Comparison of ENCODE assay signal across 14 mouse cellular contexts in genomic region chr5:53937187-53937586, GRCm38 (mm10).
DNase-seq lines count a peak whose midpoint lies in the region; ATAC-seq and TF ChIP-seq lines count a peak whose summit lies in the region.
"Had no signal": no experiment of that assay in that cellular context is flagged by ENCODE, and none has a peak within 500 bp of the region (broad histone marks: within the 10 kb centered on the region; RNA-seq: fewer than 3 reads in every experiment).

No protein-coding gene starts in this region.

- peaks cover 2% of the 10 kb centered on the region for H3K36me3 ChIP-seq in heart, adult 2 months (ENCODE audit: control insufficient read depth, insufficient read depth, low read length)
- no peaks in the 10 kb centered on the region for H3K36me3 ChIP-seq in heart, embryonic 10.5 days
- no peaks in the 10 kb centered on the region for H3K36me3 ChIP-seq in liver, embryonic 16.5 days (ENCODE audit: control insufficient read depth, insufficient read depth)
- no peaks in the 10 kb centered on the region for H3K36me3 ChIP-seq in myocyte (ENCODE audit: control insufficient read depth, insufficient read depth)
- no peaks in the 10 kb centered on the region for H3K36me3 ChIP-seq in intestine, embryonic 16.5 days (ENCODE audit: control insufficient read depth, insufficient read depth, low read length)
- H3K36me3 ChIP-seq: embryonic facial prominence, embryonic 12.5 days; heart, embryonic 15.5 days had no signal

- H3K4me1 ChIP-seq in heart, adult 2 months (ENCODE audit: control insufficient read depth, insufficient read depth, low read length) = peaks cover 13% of the 10 kb centered on the region
- H3K4me1 ChIP-seq in heart, embryonic 10.5 days = peaks cover 7% of the 10 kb centered on the region; the same call in 1 of the 2 replicates
- H3K4me1 ChIP-seq in liver, embryonic 16.5 days (ENCODE audit: control insufficient read depth, low read depth, low read length) = 0 out of 2 replicates have a peak, but pooled peaks cover 2% of the 10 kb centered on the region
- no peaks in the 10 kb centered on the region; the same call in 1 of the 2 replicates for H3K4me1 ChIP-seq in intestine, embryonic 16.5 days (ENCODE audit: control insufficient read depth, insufficient read depth, low read length)
- H3K4me1 ChIP-seq: embryonic facial prominence, embryonic 12.5 days had no signal

- no peak for TF ChIP-seq POLR2A in heart, adult 2 months (IDR thresholded peaks at IDR 0.05; ENCODE audit: insufficient read depth, low read depth, low read length)
- no peak for TF ChIP-seq POLR2A in myocyte (IDR thresholded peaks at IDR 0.05; ENCODE audit: insufficient read length, low read depth)

- H3K4me2 ChIP-seq in liver, embryonic 16.5 days (ENCODE audit: low read depth, low read length) = no peak overlapping the region
- H3K4me2 ChIP-seq in myocyte (ENCODE audit: low read depth) = peak overlapping the region; percentile 13
- H3K4me2 ChIP-seq in intestine, embryonic 16.5 days (ENCODE audit: low read depth, low read length) = no peak overlapping the region
- H3K4me2 ChIP-seq: embryonic facial prominence, embryonic 12.5 days; heart, embryonic 15.5 days had no signal

- no peaks in the 10 kb centered on the region for H3K27me3 ChIP-seq in heart, adult 2 months (ENCODE audit: control insufficient read depth, insufficient read depth, low read length)
- H3K27me3 ChIP-seq in heart, embryonic 10.5 days (ENCODE audit: insufficient read depth, poor library complexity, severe bottlenecking) = no peaks in the 10 kb centered on the region
- H3K27me3 ChIP-seq in liver, embryonic 16.5 days (ENCODE audit: control insufficient read depth, insufficient read depth, low read depth, low read length) = no peaks in the 10 kb centered on the region
- H3K27me3 ChIP-seq in myocyte (ENCODE audit: control insufficient read depth, insufficient read depth, insufficient read length) = no peaks in the 10 kb centered on the region
- no peaks in the 10 kb centered on the region for H3K27me3 ChIP-seq in intestine, embryonic 16.5 days (replicated peaks; ENCODE audit: control insufficient read depth, insufficient read depth, low read length)
- H3K27me3 ChIP-seq: embryonic facial prominence, embryonic 12.5 days; heart, embryonic 15.5 days had no signal

- TF ChIP-seq EP300 in heart, adult 2 months (IDR thresholded peaks at IDR 0.05; ENCODE audit: insufficient read depth, low read depth, low read length) = 0 out of 2 replicates have a peak, but pooled peaks have one; percentile 26

- H3ac ChIP-seq in myocyte (ENCODE audit: control insufficient read depth, insufficient read length) = no peak overlapping the region

- TF ChIP-seq CTCF in heart, adult 2 months (IDR thresholded peaks at IDR 0.05) = no peak

- no peaks in the 10 kb centered on the region for H3K9me3 ChIP-seq in heart, embryonic 10.5 days
- no peaks in the 10 kb centered on the region for H3K9me3 ChIP-seq in liver, embryonic 16.5 days (replicated peaks; ENCODE audit: control insufficient read depth, low read length)
- H3K9me3 ChIP-seq in intestine, embryonic 16.5 days (ENCODE audit: control insufficient read depth, low read length) = no peaks in the 10 kb centered on the region
- H3K9me3 ChIP-seq: embryonic facial prominence, embryonic 12.5 days; heart, embryonic 15.5 days had no signal

- H3K27ac ChIP-seq in heart, adult 2 months = peak overlapping the region; percentile 5; the same call in 1 of the 2 replicates
- H3K27ac ChIP-seq in heart, embryonic 10.5 days = no peak overlapping the region
- no peak overlapping the region for H3K27ac ChIP-seq in liver, embryonic 16.5 days (ENCODE audit: low read length)
- no peak overlapping the region for H3K27ac ChIP-seq in intestine, embryonic 16.5 days (ENCODE audit: low read length)
- H3K27ac ChIP-seq: embryonic facial prominence, embryonic 12.5 days; heart, embryonic 15.5 days; left cerebral cortex, adult 2 months had no signal

- peak; percentile 85 for ATAC-seq in liver, embryonic 16.5 days (ENCODE audit: low read depth)
- ATAC-seq in intestine, embryonic 16.5 days = no peak
- ATAC-seq: forebrain, postnatal 0 days had no signal

- H3K79me2 ChIP-seq in heart, adult 2 months (replicated peaks; ENCODE audit: control insufficient read depth, insufficient read depth, low read length) = no peaks in the 10 kb centered on the region
- H3K79me2 ChIP-seq in myocyte (ENCODE audit: control insufficient read depth, insufficient read depth) = no peaks in the 10 kb centered on the region

- H3K9ac ChIP-seq in heart, adult 2 months (ENCODE audit: low read depth, low read length) = no peak overlapping the region
- no peak overlapping the region for H3K9ac ChIP-seq in liver, embryonic 16.5 days (ENCODE audit: low read depth, low read length)
- H3K9ac ChIP-seq in intestine, embryonic 16.5 days (ENCODE audit: low read depth, low read length) = no peak overlapping the region
- H3K9ac ChIP-seq: embryonic facial prominence, embryonic 12.5 days; forebrain, postnatal 0 days; heart, embryonic 15.5 days had no signal

- H3K4me3 ChIP-seq in heart, adult 2 months = no peak overlapping the region
- H3K4me3 ChIP-seq in heart, embryonic 10.5 days = no peak overlapping the region
- H3K4me3 ChIP-seq in liver, embryonic 16.5 days (ENCODE audit: low read depth, low read length) = no peak overlapping the region
- no peak overlapping the region for H3K4me3 ChIP-seq in myocyte
- no peak overlapping the region for H3K4me3 ChIP-seq in intestine, embryonic 16.5 days (ENCODE audit: low read length)
- H3K4me3 ChIP-seq: embryonic facial prominence, embryonic 12.5 days; heart, embryonic 15.5 days; left cerebral cortex, adult 2 months had no signal

- WGBS in heart, adult 2 months = 33% methylated on average over 4 of the region's 4 CpGs
- 79% methylated on average over 4 of the region's 4 CpGs for WGBS in heart, embryonic 10.5 days
- WGBS in liver, embryonic 16.5 days (ENCODE audit: insufficient replicate concordance) = 36% methylated on average over 4 of the region's 4 CpGs
- 85% methylated on average over 4 of the region's 4 CpGs for WGBS in intestine, embryonic 16.5 days

- intact Hi-C loops in heart, adult 2 months (cut with DNase I) = no loop called here

- DNase-seq in heart, adult 2 months = peak in 1 of 2 experiments; percentile 64
- DNase-seq in heart, embryonic 10.5 days (ENCODE audit: low spot score) = no peak
- peak; percentile 86 for DNase-seq in fibroblast of lung, adult 2 months (ENCODE audit: low read depth)
- no peak for DNase-seq in layer of hippocampus, adult 8-10 months (ENCODE audit: low spot score in 2 of 2)
- no peak for DNase-seq in cerebellum, postnatal 25 days
- DNase-seq: forebrain, postnatal 0 days; kidney, postnatal 14 days; thymus, adult 2 months had no signal

TF ChIP-seq in myocyte, 11 proteins besides CTCF, POLR2A, EP300 and RAD21:
- TF ChIP-seq CEBPB (IDR thresholded peaks at IDR 0.05; ENCODE audit: insufficient read depth, poor library complexity, severe bottlenecking) = peak; percentile 100
- peak in 1 of 3 experiments; percentile 34 for TF ChIP-seq MYOG (IDR thresholded peaks at IDR 0.05; ENCODE audit: control insufficient read depth in 1 of 3, insufficient read depth in 1 of 3, insufficient read length in 2 of 3, low read depth in 2 of 3)
- TF ChIP-seq MYOD1 (IDR thresholded peaks at IDR 0.05; ENCODE audit: control insufficient read depth in 1 of 3, insufficient read length in 2 of 3, low read depth in 2 of 3) = peak in 2 of 3 experiments; percentile 34 to 44
- peak; percentile 58 for TF ChIP-seq MAX (IDR thresholded peaks at IDR 0.05; ENCODE audit: low read depth)
- TF ChIP-seq REST (IDR thresholded peaks at IDR 0.05; ENCODE audit: insufficient read depth, insufficient read length) = no peak
- TF ChIP-seq SRF (IDR thresholded peaks at IDR 0.05; ENCODE audit: control insufficient read depth, insufficient read length, low read depth) = no peak
